Mouse (Mus musculus): Measurements from ENCODE around the gene Rbbp6.

Rbbp6 gene

DNA sequence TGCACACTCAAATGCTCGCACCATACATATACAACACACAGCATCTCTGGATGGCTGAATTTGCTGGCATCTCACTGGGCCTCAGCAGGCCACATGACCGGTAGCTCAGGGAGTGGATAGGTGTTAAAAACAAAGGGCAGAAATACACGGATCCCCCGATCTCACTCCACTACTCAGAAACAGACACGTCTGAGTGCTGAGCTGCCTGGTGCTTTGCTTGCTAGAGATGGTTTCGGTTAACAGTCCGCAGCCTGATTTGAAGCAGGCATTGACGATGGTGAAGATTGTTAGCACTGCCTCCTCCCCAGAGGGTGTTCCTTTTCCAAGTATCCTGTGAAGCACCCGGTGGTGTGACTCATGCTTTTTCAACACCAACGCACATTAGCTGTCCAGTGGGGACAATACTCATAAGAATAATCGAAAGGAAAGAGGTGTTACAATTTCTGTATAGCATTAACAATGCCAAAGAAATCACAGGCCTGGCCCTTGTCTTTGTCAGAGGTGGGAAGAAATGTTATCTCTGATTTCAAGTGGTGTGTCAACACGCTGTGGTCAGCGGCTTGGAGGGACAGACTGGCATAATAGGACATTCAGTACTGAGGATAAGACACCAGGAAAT is 81.1 kb downstream of the Rbbp6 start:
- DNase-seq (ENCODE audit: low read depth in 1 of 2, low spot score in 2 of 2), result no peak

Data from monocyte, adult 2 months (primary cell).